Comparison of ENCODE assay signal across 13 mouse cellular contexts in genomic region chr17:84075081-84075938, GRCm38 (mm10).
A peak's percentile ranks its signal among the peaks of the same experiment; 100 is the strongest.
DNase-seq lines count a peak whose midpoint lies in the region; ATAC-seq and TF ChIP-seq lines count a peak whose summit lies in the region.
"Had no signal": no experiment of that assay in that cellular context is flagged by ENCODE, and none has a peak within 500 bp of the region (broad histone marks: within the 10 kb centered on the region; RNA-seq: fewer than 3 reads in every experiment).

No protein-coding gene starts in this region.

- peaks cover 29% of the 10 kb centered on the region for H3K4me1 ChIP-seq in intestine, embryonic 14.5 days (replicated peaks; ENCODE audit: control insufficient read depth, insufficient read depth, low read length)
- H3K4me1 ChIP-seq in intestine, postnatal 0 days (replicated peaks; ENCODE audit: control insufficient read depth, insufficient read depth, low read length) = no peaks in the 10 kb centered on the region
- peaks cover 10% of the 10 kb centered on the region; the same call in 1 of the 2 replicates for H3K4me1 ChIP-seq in spleen, adult 2 months (ENCODE audit: control insufficient read depth, insufficient read depth, insufficient read length)
- peaks cover 6% of the 10 kb centered on the region for H3K4me1 ChIP-seq in kidney, embryonic 14.5 days (ENCODE audit: control insufficient read depth, insufficient read depth, low read length)
- H3K4me1 ChIP-seq: forebrain, embryonic 12.5 days; megakaryocyte, embryonic 14.5 days had no signal

- no peak overlapping the region for H3K9ac ChIP-seq in intestine, embryonic 14.5 days (ENCODE audit: low read length)
- no peak overlapping the region for H3K9ac ChIP-seq in intestine, postnatal 0 days (ENCODE audit: low read depth, low read length)
- H3K9ac ChIP-seq in kidney, embryonic 14.5 days (ENCODE audit: low read depth, low read length) = no peak overlapping the region
- H3K9ac ChIP-seq: forebrain, embryonic 12.5 days had no signal

- H3K4me3 ChIP-seq in intestine, embryonic 14.5 days (ENCODE audit: low read depth, low read length) = no peak overlapping the region
- H3K4me3 ChIP-seq in intestine, postnatal 0 days (ENCODE audit: low read depth, low read length) = no peak overlapping the region
- no peak overlapping the region for H3K4me3 ChIP-seq in spleen, adult 2 months (ENCODE audit: extremely low read depth, insufficient read depth, insufficient read length)
- H3K4me3 ChIP-seq in kidney, embryonic 14.5 days (ENCODE audit: low read length) = no peak overlapping the region
- H3K4me3 ChIP-seq: forebrain, embryonic 12.5 days; megakaryocyte, embryonic 14.5 days had no signal

- TF ChIP-seq CTCF in intestine, postnatal 0 days (IDR thresholded peaks at IDR 0.05; ENCODE audit: low read depth) = no peak
- no peak for TF ChIP-seq CTCF in spleen, adult 2 months (IDR thresholded peaks at IDR 0.05; ENCODE audit: extremely low read depth, insufficient read depth, insufficient read length, insufficient replicate concordance)

- no peaks in the 10 kb centered on the region for H3K36me3 ChIP-seq in intestine, embryonic 14.5 days (ENCODE audit: control insufficient read depth, insufficient read depth, low read length)
- H3K36me3 ChIP-seq in intestine, postnatal 0 days (ENCODE audit: control insufficient read depth, insufficient read depth) = no peaks in the 10 kb centered on the region
- H3K36me3 ChIP-seq in spleen, adult 2 months (ENCODE audit: control insufficient read depth, insufficient read depth, low read length) = no peaks in the 10 kb centered on the region
- no peaks in the 10 kb centered on the region for H3K36me3 ChIP-seq in kidney, embryonic 14.5 days (ENCODE audit: control insufficient read depth, insufficient read depth, low read length)
- H3K36me3 ChIP-seq: forebrain, embryonic 12.5 days had no signal

- TF ChIP-seq POLR2A in spleen, adult 2 months (IDR thresholded peaks at IDR 0.05; ENCODE audit: low read depth, low read length) = no peak

- no peaks in the 10 kb centered on the region for H3K27me3 ChIP-seq in intestine, embryonic 14.5 days (replicated peaks; ENCODE audit: control insufficient read depth, insufficient read depth, low read length)
- no peaks in the 10 kb centered on the region for H3K27me3 ChIP-seq in intestine, postnatal 0 days (replicated peaks; ENCODE audit: control insufficient read depth, insufficient read depth, low read length)
- H3K27me3 ChIP-seq in spleen, adult 2 months (ENCODE audit: control insufficient read depth, insufficient read depth, low read length) = no peaks in the 10 kb centered on the region
- no peaks in the 10 kb centered on the region for H3K27me3 ChIP-seq in kidney, embryonic 14.5 days (ENCODE audit: control insufficient read depth, insufficient read depth, low read length)

- no peaks in the 10 kb centered on the region for H3K9me3 ChIP-seq in intestine, embryonic 14.5 days (ENCODE audit: control insufficient read depth, low read length)
- no peaks in the 10 kb centered on the region for H3K9me3 ChIP-seq in intestine, postnatal 0 days (ENCODE audit: control insufficient read depth)
- H3K9me3 ChIP-seq in kidney, embryonic 14.5 days (ENCODE audit: control insufficient read depth, low read length) = no peaks in the 10 kb centered on the region
- H3K9me3 ChIP-seq: forebrain, embryonic 12.5 days; megakaryocyte, embryonic 14.5 days had no signal

- no peak for ATAC-seq in intestine, embryonic 14.5 days (replicated peaks; ENCODE audit: low FRiP score, low TSS enrichment, low read depth)
- no peak for ATAC-seq in intestine, postnatal 0 days
- ATAC-seq in kidney, embryonic 14.5 days (ENCODE audit: low FRiP score, low TSS enrichment) = no peak

- no peak overlapping the region for H3K4me2 ChIP-seq in intestine, embryonic 14.5 days (ENCODE audit: low read length)
- no peak overlapping the region for H3K4me2 ChIP-seq in intestine, postnatal 0 days (replicated peaks; ENCODE audit: low read depth)
- H3K4me2 ChIP-seq in kidney, embryonic 14.5 days (replicated peaks; ENCODE audit: low read depth, low read length) = no peak overlapping the region
- H3K4me2 ChIP-seq: forebrain, embryonic 12.5 days had no signal

- H3K27ac ChIP-seq in intestine, embryonic 14.5 days (ENCODE audit: low read depth) = peak overlapping the region; percentile 43; the same call in 1 of the 2 replicates
- H3K27ac ChIP-seq in intestine, postnatal 0 days (ENCODE audit: low read depth, low read length) = no peak overlapping the region
- H3K27ac ChIP-seq in spleen, adult 2 months (ENCODE audit: insufficient read depth, low read length) = 0 out of 2 replicates have a peak overlapping the region, but pooled peaks have one; percentile 6
- peak overlapping the region; percentile 15; the same call in 1 of the 2 replicates for H3K27ac ChIP-seq in kidney, embryonic 14.5 days (ENCODE audit: low read depth, low read length)
- H3K27ac ChIP-seq: forebrain, embryonic 12.5 days had no signal

- DNase-seq in intestine, embryonic 14.5 days (ENCODE audit: low spot score) = no peak
- no peak for DNase-seq in spleen, adult 2 months (ENCODE audit: low read depth in 1 of 2, low spot score in 2 of 2)
- no peak for DNase-seq in spleen, adult 18-20 months
- DNase-seq in urinary bladder, postnatal 25 days (ENCODE audit: low spot score) = no peak
- no peak for DNase-seq in retina, postnatal 1 day
- no peak for DNase-seq in urinary bladder, adult 18-20 months (ENCODE audit: low spot score in 2 of 2)
- DNase-seq: cerebellum, adult 11 months; gastrocnemius, postnatal 10 days; thymus, postnatal 25 days had no signal

- 63% methylated on average over 3 of the region's 3 CpGs for WGBS in intestine, embryonic 14.5 days
- 70% methylated on average over 3 of the region's 3 CpGs for WGBS in intestine, postnatal 0 days
- WGBS in spleen, adult 2 months = 73% methylated on average over 3 of the region's 3 CpGs
- WGBS in kidney, embryonic 14.5 days = 73% methylated on average over 3 of the region's 3 CpGs
